Mouse (Mus musculus) CH12.LX (cell line): Measurements from ENCODE around the gene Ccdc69. TPM values are rescaled to one million over a fixed set of nuclear protein-coding genes. Genes with fewer than 3 reads are reported as not detected.

Experiments used
- DNase-seq: peaks from one replicate; pipeline ENCODE4 v3.0.0-alpha.2; 2013; ENCODE audit errors: extremely low read depth
- H3K27ac ChIP-seq: 2 replicates; pipeline ENCODE4 v1.5.1; 2012; ENCODE audit warnings: low read depth, mild to moderate bottlenecking, control low read depth, moderate library complexity; ENCODE audit not compliant: insufficient read depth
- H3K27me3 ChIP-seq: replicated peaks from 2 replicates; pipeline ENCODE3; 2012; ENCODE audit warnings: inconsistent platforms
- H3K36me3 ChIP-seq, 2 experiments: replicated peaks in 1 of 2; 2 replicates each; pipeline versions ENCODE3 to v1.6.1; 2012; ENCODE audit warnings: inconsistent platforms in 1 of 2, low read length in 1 of 2, mild to moderate bottlenecking in 1 of 2, mixed read lengths in 1 of 2, moderate library complexity in 1 of 2; ENCODE audit not compliant: control insufficient read depth in 1 of 2, insufficient read depth in 1 of 2
- H3K4me1 ChIP-seq, 2 experiments: 2 replicates each; pipeline ENCODE4 v1.6.1; 2012; ENCODE audit warnings: inconsistent platforms in 1 of 2, moderate library complexity in 1 of 2; ENCODE audit not compliant: insufficient read depth in 2 of 2, control insufficient read depth in 1 of 2
- H3K4me2 ChIP-seq: 2 replicates; pipeline ENCODE4 v1.6.1; 2012; ENCODE audit warnings: low read depth, mild to moderate bottlenecking, control low read depth; ENCODE audit not compliant: poor library complexity, insufficient read depth, severe bottlenecking
- H3K4me3 ChIP-seq, 3 experiments: fragments of 150-350 bp in 1 of 3; sonication (generic) in 1 of 3; replicated peaks in 1 of 3; 2 replicates each; pipeline versions ENCODE3 to v1.5.1; 2011 to 2012; ENCODE audit warnings: low read depth in 2 of 3, low read length in 2 of 3, mild to moderate bottlenecking in 2 of 3, moderate library complexity in 2 of 3, control low read depth in 1 of 3, improper control_type of control experiment in 1 of 3, inconsistent platforms in 1 of 3, mixed read lengths in 1 of 3; ENCODE audit not compliant: poor library complexity in 1 of 3
- H3K79me2 ChIP-seq: replicated peaks from 2 replicates; pipeline ENCODE4 v1.6.1; 2012; ENCODE audit warnings: mild to moderate bottlenecking, moderate library complexity; ENCODE audit not compliant: control insufficient read depth, poor library complexity, insufficient read depth, severe bottlenecking; ENCODE audit errors: extremely low read depth
- H3K9ac ChIP-seq: 2 replicates; pipeline ENCODE4 v1.6.1; 2012; ENCODE audit warnings: low read depth, mild to moderate bottlenecking, control low read depth, moderate library complexity; ENCODE audit not compliant: insufficient read depth
- H3K9me3 ChIP-seq: replicated peaks from 2 replicates; pipeline ENCODE3; 2012; ENCODE audit warnings: low read length, inconsistent platforms, mixed read lengths
- BHLHE40 ChIP-seq: IDR thresholded peaks from 2 replicates; pipeline ENCODE4 v1.6.1; 2011; ENCODE audit warnings: mild to moderate bottlenecking, low read depth, low read length, improper control_type of control experiment
- CHD2 ChIP-seq: IDR thresholded peaks from 2 replicates; pipeline ENCODE4 v1.6.1; 2011; ENCODE audit warnings: low read length, improper control_type of control experiment
- CTCF ChIP-seq, 2 experiments: IDR thresholded peaks in 1 of 2; conservative IDR thresholded peaks in 1 of 2; 2 replicates each; pipeline ENCODE4 v1.5.1; 2011 to 2012; ENCODE audit warnings: low read depth in 2 of 2, low read length in 2 of 2, improper control_type of control experiment in 1 of 2, inconsistent platforms in 1 of 2, mild to moderate bottlenecking in 1 of 2, moderate library complexity in 1 of 2
- ELF1 ChIP-seq: IDR thresholded peaks from 2 replicates; pipeline ENCODE4 v1.6.1; 2014; ENCODE audit warnings: low read depth, mild to moderate bottlenecking, inconsistent platforms, low read length, improper control_type of control experiment
- ETS1 ChIP-seq: conservative IDR thresholded peaks from 2 replicates; pipeline ENCODE4 v1.6.1; 2012; ENCODE audit warnings: low read depth, mild to moderate bottlenecking, inconsistent platforms, low read length, improper control_type of control experiment, moderate library complexity
- IRF4 ChIP-seq: IDR thresholded peaks from 2 replicates; pipeline ENCODE4 v1.6.1; 2014; ENCODE audit warnings: low read depth, mild to moderate bottlenecking, inconsistent platforms, low read length, improper control_type of control experiment
- MAZ ChIP-seq: IDR thresholded peaks from 2 replicates; pipeline ENCODE4 v1.6.1; 2012; ENCODE audit warnings: low read depth, mild to moderate bottlenecking, inconsistent platforms, low read length, improper control_type of control experiment, moderate library complexity
- MEF2A ChIP-seq: IDR thresholded peaks from 2 replicates; pipeline ENCODE4 v1.6.1; 2014; ENCODE audit warnings: low read depth, mild to moderate bottlenecking, inconsistent platforms, low read length, improper control_type of control experiment, borderline replicate concordance
- MXI1 ChIP-seq: IDR thresholded peaks from 2 replicates; pipeline ENCODE4 v1.6.1; 2011; ENCODE audit warnings: mild to moderate bottlenecking, low read depth, low read length, improper control_type of control experiment
- MYC ChIP-seq: IDR thresholded peaks from 2 replicates; pipeline ENCODE4 v1.6.1; 2011; ENCODE audit warnings: low read depth, mild to moderate bottlenecking, improper control_type of control experiment, low read length
- NELFE ChIP-seq: IDR thresholded peaks from 2 replicates; pipeline ENCODE4 v1.6.1; 2011; ENCODE audit warnings: low read depth, low read length, improper control_type of control experiment
- POLR2AphosphoS2 ChIP-seq: IDR thresholded peaks from 2 replicates; pipeline ENCODE4 v1.6.1; 2011; ENCODE audit warnings: low read depth, low read length, improper control_type of control experiment
- RAD21 ChIP-seq: IDR thresholded peaks from 2 replicates; pipeline ENCODE4 v1.6.1; 2011; ENCODE audit warnings: low read depth, mild to moderate bottlenecking, low read length, improper control_type of control experiment, moderate library complexity
- SMC3 ChIP-seq: IDR thresholded peaks from 2 replicates; pipeline ENCODE4 v1.6.1; 2011; ENCODE audit warnings: low read depth, low read length, improper control_type of control experiment
- TBP ChIP-seq: conservative IDR thresholded peaks from 2 replicates; pipeline ENCODE4 v1.6.1; 2011; ENCODE audit warnings: low read depth, low read length, improper control_type of control experiment
- UBTF ChIP-seq: IDR thresholded peaks from 2 replicates; pipeline ENCODE4 v1.6.1; 2012; ENCODE audit warnings: low read depth, mild to moderate bottlenecking, inconsistent platforms, low read length, improper control_type of control experiment, moderate library complexity
- USF2 ChIP-seq: conservative IDR thresholded peaks from 2 replicates; pipeline ENCODE4 v1.6.1; 2011; ENCODE audit warnings: low read depth, low read length, improper control_type of control experiment
- ZC3H11A ChIP-seq: IDR thresholded peaks from 2 replicates; pipeline ENCODE4 v1.6.1; 2012; ENCODE audit warnings: low read depth, mild to moderate bottlenecking, inconsistent platforms, low read length, improper control_type of control experiment
- ZKSCAN1 ChIP-seq: IDR thresholded peaks from 2 replicates; pipeline ENCODE4 v1.6.1; 2012; ENCODE audit warnings: low read depth, inconsistent platforms, low read length, improper control_type of control experiment, borderline replicate concordance
- ZMIZ1 ChIP-seq: IDR thresholded peaks from 2 replicates; pipeline ENCODE4 v1.6.1; 2012; ENCODE audit warnings: low read depth, mild to moderate bottlenecking, inconsistent platforms, low read length, improper control_type of control experiment
- dilution Hi-C: fragments of 300-500 bp; cut with MboI; formaldehyde crosslinking; loops from 2 replicates; pipeline ENCODE4 v1.14.3; 2020; ENCODE audit warnings: low sequenced_read_pairs; ENCODE audit not compliant: extremely low pct_unique_long_range_greater_than_20kb, extremely low pct_ligation_motif_present
- in situ Hi-C: fragments of 300-500 bp; cut with MboI; formaldehyde crosslinking; loops from 3 replicates; pipeline ENCODE4 v1.14.3; 2019; ENCODE audit warnings: low sequenced_read_pairs, low pct_ligation_motif_present, low pct_unique_long_range_greater_than_20kb, mixed read lengths
- polyA plus RNA-seq: library from polyadenylated mRNA; unstranded; fragments of >175 nt; gene quantifications from 2 replicates; pipeline ENCODE4 v1.2.1, GENCODE M21; 2012; ENCODE audit warnings: low read depth; ENCODE audit not compliant: insufficient read length
- total RNA-seq, 2 experiments: library from RNA; depleted of rRNA; stranded (reverse); fragments of 300-350 nt in 1 of 2; fragments of >200 nt in 1 of 2; gene quantifications; 2 replicates each; pipeline ENCODE4 v1.2.3; 2012 to 2014

Gene Ccdc69
- total and polyA plus RNA-seq, 3 experiments = 0.27 to 4.3 (median 0.61) TPM

GRCm38 (mm10) chr11:55075602-55076001, 2.3 kb downstream of the Ccdc69 start:
- Histone ChIP-seq H3K9me3 (peaks cover 4% of the 10 kb centered on the region), H3K36me3 (no peaks in the 10 kb centered on the region), H3K4me1 (peaks cover 14 to 34% of the 10 kb centered on the region in 2 experiments), H3K27me3 (no peaks in the 10 kb centered on the region), H3K79me2 (no peaks in the 10 kb centered on the region), H3K27ac (no peak overlapping the region), H3K9ac (no peak overlapping the region), H3K4me3 (no peak overlapping the region), H3K4me2 (no peak overlapping the region)
- no peak for DNase-seq
- dilution Hi-C loops = no loop called here
- TF ChIP-seq ZMIZ1 (no peak), MEF2A (no peak), TBP (no peak), SMC3 (no peak)
- in situ Hi-C loops = no loop called here

GRCm38 (mm10) chr11:55073191-55073590, 4.7 kb downstream of the Ccdc69 start:
- no peak overlapping the region for H3K4me2 ChIP-seq

GRCm38 (mm10) chr11:55072467-55072866, 5.5 kb downstream of the Ccdc69 start:
- Histone ChIP-seq H3K36me3 (no peaks in the 10 kb centered on the region), H3K27ac (no peak overlapping the region), H3K27me3 (no peaks in the 10 kb centered on the region), H3K4me3 (no peak overlapping the region), H3K79me2 (no peaks in the 10 kb centered on the region), H3K4me1 (peaks cover 13 to 42% of the 10 kb centered on the region in 2 experiments), H3K9me3 (no peaks in the 10 kb centered on the region), H3K9ac (no peak overlapping the region), H3K4me2 (no peak overlapping the region)
- in situ Hi-C loops (no loop called here), dilution Hi-C loops (no loop called here)
- peak; percentile 54 for DNase-seq
- 0 out of 2 replicates have a peak, but pooled peaks have one; percentile 10 for TF ChIP-seq BHLHE40
- TF ChIP-seq ETS1 = no peak
- TF ChIP-seq TBP = no peak
- TF ChIP-seq IRF4 = no peak
- no peak for TF ChIP-seq ELF1
- TF ChIP-seq MYC = peak; percentile 57; the same call in 1 of the 2 replicates
- no peak for TF ChIP-seq RAD21
- no peak for TF ChIP-seq ZKSCAN1

More at GRCm38 (mm10) chr11:55073191-55073590, 4.7 kb downstream of the Ccdc69 start:
- H3K4me3 ChIP-seq = no peak overlapping the region
- dilution Hi-C loops (no loop called here), in situ Hi-C loops (no loop called here)
- no peak for DNase-seq
- H3K4me1 ChIP-seq = peaks cover 15 to 44% of the 10 kb centered on the region in 2 experiments
- no peaks in the 10 kb centered on the region for H3K36me3 ChIP-seq
- H3K27me3 ChIP-seq = no peaks in the 10 kb centered on the region
- H3K9me3 ChIP-seq = no peaks in the 10 kb centered on the region
- no peak overlapping the region for H3K9ac ChIP-seq
- no peaks in the 10 kb centered on the region for H3K79me2 ChIP-seq
- no peak overlapping the region for H3K27ac ChIP-seq
- TF ChIP-seq POLR2AphosphoS2 = no peak
- no peak for TF ChIP-seq ZKSCAN1
- no peak for TF ChIP-seq CHD2
- TF ChIP-seq NELFE = no peak
- no peak for TF ChIP-seq IRF4
- TF ChIP-seq MXI1 = no peak
- no peak for TF ChIP-seq UBTF
- no peak for TF ChIP-seq RAD21
- no peak for TF ChIP-seq CTCF (conservative IDR thresholded peaks at IDR 0.05 in 1 of 2, IDR thresholded peaks at IDR 0.05 in 1 of 2; ENCODE audit: low read depth in 2 of 2, low read length in 2 of 2)
- no peak for TF ChIP-seq USF2
- TF ChIP-seq TBP = no peak
- TF ChIP-seq MAZ = no peak
- no peak for TF ChIP-seq ZC3H11A
